Mouse (Mus musculus) megakaryocyte, embryonic 14.5 days (primary cell): ENCODE data around the gene Tmem8b.

Experiments used
- FLI1 ChIP-seq: IDR thresholded peaks from 2 replicates; pipeline ENCODE4 v1.6.1; 2012; ENCODE audit warnings: low read length, inconsistent platforms, mixed read lengths
- GATA1 ChIP-seq: IDR thresholded peaks from 3 replicates; pipeline ENCODE4 v1.6.1; 2012; ENCODE audit warnings: mixed read lengths, low read length, inconsistent platforms, borderline replicate concordance

GRCm38 (mm10) chr4:43640491-43640890, 28.3 kb upstream of the Tmem8b start:
- TF ChIP-seq GATA1 (no peak), FLI1 (no peak)
